Mouse (Mus musculus): Measurements from ENCODE around the gene 1700008O03Rik. TPM values are rescaled to one million over a fixed set of nuclear protein-coding genes. Genes with fewer than 3 reads are reported as not detected.

The 1700008O03Rik gene
- polyA plus RNA-seq, 1 experiment: 0.04 TPM

- H3K4me3 ChIP-seq (replicated peaks): no peak overlapping the region
- H3K36me3 ChIP-seq (ENCODE audit: control insufficient read depth): no peaks in the 10 kb centered on the region
- peaks cover 18% of the 10 kb centered on the region for H3K27me3 ChIP-seq (ENCODE audit: control insufficient read depth)
- no peak for TF ChIP-seq GATA1 (IDR thresholded peaks at IDR 0.05; ENCODE audit: low read length)
- TF ChIP-seq TAL1 (IDR thresholded peaks at IDR 0.05; ENCODE audit: low read length): no peak
- H3K4me1 ChIP-seq (ENCODE audit: control insufficient read depth): peaks cover 28% of the 10 kb centered on the region
- no peaks in the 10 kb centered on the region for H3K9me3 ChIP-seq (ENCODE audit: control insufficient read depth, low read length)
Measured at GRCm38 (mm10) chr7:44372678-44373077, 12.9 kb downstream of the 1700008O03Rik start.

- TF ChIP-seq TAL1 (IDR thresholded peaks at IDR 0.05; ENCODE audit: low read length) (no peak), GATA1 (IDR thresholded peaks at IDR 0.05; ENCODE audit: low read length) (no peak)
- Histone ChIP-seq H3K4me3 (replicated peaks) (no peak overlapping the region), H3K27me3 (ENCODE audit: control insufficient read depth) (peaks cover 80% of the 10 kb centered on the region), H3K4me1 (ENCODE audit: control insufficient read depth) (peaks cover 12% of the 10 kb centered on the region), H3K36me3 (ENCODE audit: control insufficient read depth) (no peaks in the 10 kb centered on the region), H3K9me3 (ENCODE audit: control insufficient read depth, low read length) (peaks cover 2% of the 10 kb centered on the region; the same call in 1 of the 2 replicates)
Measured at GRCm38 (mm10) chr7:44360792-44361301, 24.8 kb downstream of the 1700008O03Rik start.

- H3K27me3 ChIP-seq (ENCODE audit: control insufficient read depth): peaks cover 84% of the 10 kb centered on the region
- TF ChIP-seq GATA1 (IDR thresholded peaks at IDR 0.05; ENCODE audit: low read length) (no peak), TAL1 (IDR thresholded peaks at IDR 0.05; ENCODE audit: low read length) (no peak)
Measured at GRCm38 (mm10) chr7:44359908-44360672, 25.5 kb downstream of the 1700008O03Rik start.

GRCm38 (mm10) chr7:44358886-44359654 is 26.6 kb downstream of the 1700008O03Rik start:
- no peak for TF ChIP-seq TAL1 (IDR thresholded peaks at IDR 0.05; ENCODE audit: low read length)
- TF ChIP-seq GATA1 (IDR thresholded peaks at IDR 0.05; ENCODE audit: low read length): no peak
- H3K9me3 ChIP-seq (ENCODE audit: control insufficient read depth, low read length): peaks cover 2% of the 10 kb centered on the region; the same call in 1 of the 2 replicates
- no peaks in the 10 kb centered on the region for H3K36me3 ChIP-seq (ENCODE audit: control insufficient read depth)
- peaks cover 12% of the 10 kb centered on the region for H3K4me1 ChIP-seq (ENCODE audit: control insufficient read depth)
- peaks cover 89% of the 10 kb centered on the region for H3K27me3 ChIP-seq (ENCODE audit: control insufficient read depth)
- H3K4me3 ChIP-seq (replicated peaks): no peak overlapping the region

More at GRCm38 (mm10) chr7:44359908-44360672, 25.5 kb downstream of the 1700008O03Rik start:
- H3K36me3 ChIP-seq (ENCODE audit: control insufficient read depth): no peaks in the 10 kb centered on the region
- H3K4me1 ChIP-seq (ENCODE audit: control insufficient read depth): peaks cover 12% of the 10 kb centered on the region
- peak overlapping the region; percentile 58 for H3K4me3 ChIP-seq (replicated peaks)
- H3K9me3 ChIP-seq (ENCODE audit: control insufficient read depth, low read length): peaks cover 2% of the 10 kb centered on the region; the same call in 1 of the 2 replicates

GRCm38 (mm10) chr7:44358012-44358411 is 27.6 kb downstream of the 1700008O03Rik start:
- no peaks in the 10 kb centered on the region for H3K36me3 ChIP-seq (ENCODE audit: control insufficient read depth)
- H3K27me3 ChIP-seq (ENCODE audit: control insufficient read depth): peaks cover 93% of the 10 kb centered on the region
- H3K4me1 ChIP-seq (ENCODE audit: control insufficient read depth): peaks cover 12% of the 10 kb centered on the region
- H3K9me3 ChIP-seq (ENCODE audit: control insufficient read depth, low read length): peaks cover 2% of the 10 kb centered on the region; the same call in 1 of the 2 replicates
- H3K4me3 ChIP-seq (replicated peaks): no peak overlapping the region
- TF ChIP-seq TAL1 (IDR thresholded peaks at IDR 0.05; ENCODE audit: low read length): no peak
- TF ChIP-seq GATA1 (IDR thresholded peaks at IDR 0.05; ENCODE audit: low read length): no peak

- Histone ChIP-seq H3K36me3 (ENCODE audit: control insufficient read depth) (no peaks in the 10 kb centered on the region), H3K27me3 (ENCODE audit: control insufficient read depth) (peaks cover 93% of the 10 kb centered on the region), H3K4me1 (ENCODE audit: control insufficient read depth) (peaks cover 12% of the 10 kb centered on the region), H3K4me3 (replicated peaks) (no peak overlapping the region), H3K9me3 (ENCODE audit: control insufficient read depth, low read length) (peaks cover 2% of the 10 kb centered on the region; the same call in 1 of the 2 replicates)
- TF ChIP-seq GATA1 (IDR thresholded peaks at IDR 0.05; ENCODE audit: low read length) (no peak), TAL1 (IDR thresholded peaks at IDR 0.05; ENCODE audit: low read length) (no peak)
Measured at GRCm38 (mm10) chr7:44357531-44357930, 28.1 kb downstream of the 1700008O03Rik start.

GRCm38 (mm10) chr7:44356590-44357481 is 28.8 kb downstream of the 1700008O03Rik start:
- Histone ChIP-seq H3K4me1 (ENCODE audit: control insufficient read depth) (peaks cover 12% of the 10 kb centered on the region), H3K4me3 (replicated peaks) (no peak overlapping the region), H3K36me3 (ENCODE audit: control insufficient read depth) (no peaks in the 10 kb centered on the region), H3K27me3 (ENCODE audit: control insufficient read depth) (peaks cover 93% of the 10 kb centered on the region), H3K9me3 (ENCODE audit: control insufficient read depth, low read length) (peaks cover 3% of the 10 kb centered on the region; the same call in 1 of the 2 replicates)
- TF ChIP-seq GATA1 (IDR thresholded peaks at IDR 0.05; ENCODE audit: low read length) (no peak), TAL1 (IDR thresholded peaks at IDR 0.05; ENCODE audit: low read length) (no peak)

GRCm38 (mm10) chr7:44355411-44355810 is 30.2 kb downstream of the 1700008O03Rik start:
- TF ChIP-seq TAL1 (IDR thresholded peaks at IDR 0.05; ENCODE audit: low read length) (no peak), GATA1 (IDR thresholded peaks at IDR 0.05; ENCODE audit: low read length) (no peak)
- Histone ChIP-seq H3K27me3 (ENCODE audit: control insufficient read depth) (peaks cover 97% of the 10 kb centered on the region), H3K4me3 (replicated peaks) (no peak overlapping the region), H3K4me1 (ENCODE audit: control insufficient read depth) (peaks cover 7% of the 10 kb centered on the region), H3K36me3 (ENCODE audit: control insufficient read depth) (no peaks in the 10 kb centered on the region), H3K9me3 (ENCODE audit: control insufficient read depth, low read length) (peaks cover 3% of the 10 kb centered on the region; the same call in 1 of the 2 replicates)

All from erythroblast, embryonic 14.5 days (primary cell).